Mouse (Mus musculus) testis, adult 2 months (tissue): ENCODE measurements around the gene 9230104L09Rik.
A peak's percentile ranks its signal among the peaks of the same experiment; 100 is the strongest.

Source experiments
- CTCF ChIP-seq: fragments of 200-500 bp; IDR thresholded peaks from 2 replicates; pipeline ENCODE4 v1.5.1; 2012; ENCODE audit warnings: low read depth, mild to moderate bottlenecking, inconsistent platforms, low read length, moderate library complexity; ENCODE audit not compliant: control insufficient read depth, insufficient read depth, insufficient replicate concordance
- POLR2A ChIP-seq: fragments of 200-500 bp; IDR thresholded peaks from 2 replicates; pipeline ENCODE4 v1.6.1; 2012; ENCODE audit warnings: low read depth, mild to moderate bottlenecking, inconsistent platforms, low read length, moderate library complexity; ENCODE audit not compliant: control insufficient read depth

DNA sequence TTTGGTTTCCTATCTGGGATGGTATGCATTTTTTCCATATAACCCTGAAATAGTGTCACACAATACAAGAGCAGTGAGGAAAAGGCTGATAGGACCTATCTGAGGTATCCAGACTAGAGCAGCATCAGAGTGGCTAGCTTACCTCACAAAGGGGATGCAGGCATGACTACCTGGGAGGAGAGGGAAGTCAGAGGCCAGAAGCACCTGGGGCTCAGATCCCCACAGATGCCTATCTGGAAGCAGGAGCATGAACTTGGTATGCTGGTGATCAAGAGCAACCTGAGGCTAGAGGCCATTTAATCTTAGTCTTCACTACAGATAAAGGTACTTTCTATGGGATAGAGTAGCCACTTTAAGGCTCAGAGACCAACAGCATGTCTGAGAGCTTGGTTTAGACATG lies 44.9 kb downstream of the 9230104L09Rik start, which contains the start of gene Cst13:
- TF ChIP-seq CTCF (no peak), POLR2A (peak; percentile 63; the same call in 1 of the 2 replicates)
